Mouse (Mus musculus) forebrain, embryonic 16.5 days (tissue): ENCODE results near the gene Patj. TPM values are rescaled to one million over a fixed set of nuclear protein-coding genes. Genes with fewer than 3 reads are reported as not detected.

Source experiments
- ATAC-seq: fragments of 200-750 bp; cut with Nextera tagmentation; 2 replicates; pipeline ENCODE4 v1.8.0; 2017; ENCODE audit warnings: mild to moderate bottlenecking, moderate library complexity
- H3K27ac ChIP-seq: fragments of 300-500 bp; sonication (generic); 2 replicates; pipeline ENCODE4 v1.5.1; 2014; ENCODE audit warnings: low read length, control low read depth
- H3K27me3 ChIP-seq: fragments of 300-500 bp; sonication (generic); replicated peaks from 2 replicates; pipeline ENCODE4 v1.6.1; 2014; ENCODE audit warnings: low read length; ENCODE audit not compliant: control insufficient read depth, insufficient read depth
- H3K36me3 ChIP-seq: fragments of 300-500 bp; sonication (generic); 2 replicates; pipeline ENCODE4 v1.6.1; 2014; ENCODE audit not compliant: control insufficient read depth, insufficient read depth
- H3K4me1 ChIP-seq: fragments of 300-500 bp; sonication (generic); replicated peaks from 2 replicates; pipeline ENCODE4 v1.6.1; 2014; ENCODE audit warnings: low read length; ENCODE audit not compliant: control insufficient read depth, insufficient read depth
- H3K4me2 ChIP-seq: fragments of 300-500 bp; sonication (generic); 2 replicates; pipeline ENCODE4 v1.6.1; 2014; ENCODE audit warnings: mild to moderate bottlenecking, low read length, control low read depth
- H3K4me3 ChIP-seq: fragments of 300-500 bp; sonication (generic); replicated peaks from 2 replicates; pipeline ENCODE4 v1.5.1; 2014; ENCODE audit warnings: mild to moderate bottlenecking, low read length, control low read depth
- H3K9ac ChIP-seq: fragments of 300-500 bp; sonication (generic); replicated peaks from 2 replicates; pipeline ENCODE4 v1.6.1; 2014; ENCODE audit warnings: low read depth, low read length, control low read depth
- H3K9me3 ChIP-seq: fragments of 300-500 bp; sonication (generic); 2 replicates; pipeline ENCODE4 v1.6.1; 2016; ENCODE audit warnings: low read length; ENCODE audit not compliant: control insufficient read depth
- WGBS: fragments of 180-500 bp; shearing (Covaris S2); extraction: QIAGEN DNeasy Blood & Tissue Kit; methylation state at CpG from one replicate; pipeline ENCODE4 v1.1.7; 2014; 5-methylcytosine and 5-hydroxymethylcytosine counted together
- polyA plus RNA-seq: library from polyadenylated mRNA; unstranded; fragments of >200 nt; fragmentation: Nextera tagmentation; extraction: Ambion mirVana; gene quantifications from 2 replicates; pipeline ENCODE4 v1.2.1, GENCODE M21; 2015

The Patj gene
- polyA plus RNA-seq, 1 experiment from 2014 or later, result 5.9 TPM

- 36% methylated on average over 1 of the region's 1 CpGs for WGBS
- H3K36me3 ChIP-seq, result no peaks in the 10 kb centered on the region
- 0 out of 2 replicates have a peak, but pooled peaks have one; percentile 40 for ATAC-seq
- H3K9me3 ChIP-seq, result no peaks in the 10 kb centered on the region
- no peak overlapping the region for H3K27ac ChIP-seq
- H3K9ac ChIP-seq, result no peak overlapping the region
- no peaks in the 10 kb centered on the region for H3K4me1 ChIP-seq
- no peaks in the 10 kb centered on the region for H3K27me3 ChIP-seq
- H3K4me2 ChIP-seq, result no peak overlapping the region
- H3K4me3 ChIP-seq, result no peak overlapping the region
These were observed 93.8 kb downstream of the Patj start for GRCm38 (mm10) chr4:98489386-98489785.

- no peak for ATAC-seq
- Histone ChIP-seq H3K27me3 (no peaks in the 10 kb centered on the region), H3K27ac (no peak overlapping the region), H3K4me2 (no peak overlapping the region), H3K9me3 (no peaks in the 10 kb centered on the region), H3K36me3 (no peaks in the 10 kb centered on the region), H3K9ac (no peak overlapping the region), H3K4me3 (no peak overlapping the region), H3K4me1 (no peaks in the 10 kb centered on the region)
- 95% methylated on average over 4 of the region's 4 CpGs for WGBS
These were observed 102.8 kb downstream of the Patj start for GRCm38 (mm10) chr4:98498341-98498740.

GRCm38 (mm10) chr4:98500182-98500581, 104.6 kb downstream of the Patj start:
- H3K27ac ChIP-seq, result no peak overlapping the region
- no peaks in the 10 kb centered on the region for H3K4me1 ChIP-seq
- H3K27me3 ChIP-seq, result no peaks in the 10 kb centered on the region
- no peak overlapping the region for H3K9ac ChIP-seq
- ATAC-seq, result no peak
- H3K9me3 ChIP-seq, result no peaks in the 10 kb centered on the region
- no peak overlapping the region for H3K4me3 ChIP-seq
- 79% methylated on average over 5 of the region's 5 CpGs for WGBS
- H3K4me2 ChIP-seq, result no peak overlapping the region
- H3K36me3 ChIP-seq, result no peaks in the 10 kb centered on the region

GRCm38 (mm10) chr4:98500875-98501274, 105.3 kb downstream of the Patj start:
- Histone ChIP-seq H3K9ac (no peak overlapping the region), H3K4me1 (no peaks in the 10 kb centered on the region), H3K4me2 (no peak overlapping the region), H3K27ac (no peak overlapping the region), H3K9me3 (no peaks in the 10 kb centered on the region), H3K36me3 (no peaks in the 10 kb centered on the region), H3K4me3 (no peak overlapping the region), H3K27me3 (no peaks in the 10 kb centered on the region)
- WGBS, result 70% methylated on average over 2 of the region's 2 CpGs
- no peak for ATAC-seq

- H3K4me1 ChIP-seq, result no peaks in the 10 kb centered on the region; the same call in 1 of the 2 replicates
- 54% methylated on average over 3 of the region's 3 CpGs for WGBS
- no peak overlapping the region for H3K4me2 ChIP-seq
These were observed 109.2 kb downstream of the Patj start for GRCm38 (mm10) chr4:98504743-98505142.

GRCm38 (mm10) chr4:98508471-98509271, 113.1 kb downstream of the Patj start:
- WGBS, result 64% methylated on average over 11 of the region's 11 CpGs
- H3K4me1 ChIP-seq, result peaks cover 7% of the 10 kb centered on the region
- no peaks in the 10 kb centered on the region for H3K36me3 ChIP-seq
- H3K9ac ChIP-seq, result no peak overlapping the region
- no peaks in the 10 kb centered on the region for H3K9me3 ChIP-seq
- peak; percentile 79 for ATAC-seq
- no peak overlapping the region for H3K27ac ChIP-seq
- no peaks in the 10 kb centered on the region for H3K27me3 ChIP-seq
- no peak overlapping the region for H3K4me3 ChIP-seq
- no peak overlapping the region for H3K4me2 ChIP-seq

More at GRCm38 (mm10) chr4:98504743-98505142, 109.2 kb downstream of the Patj start:
- Histone ChIP-seq H3K27me3 (no peaks in the 10 kb centered on the region), H3K9me3 (no peaks in the 10 kb centered on the region), H3K9ac (no peak overlapping the region), H3K4me3 (no peak overlapping the region), H3K36me3 (no peaks in the 10 kb centered on the region), H3K27ac (no peak overlapping the region)
- no peak for ATAC-seq

- Histone ChIP-seq H3K27me3 (no peaks in the 10 kb centered on the region), H3K4me2 (no peak overlapping the region), H3K9me3 (no peaks in the 10 kb centered on the region), H3K4me1 (peaks cover 7% of the 10 kb centered on the region), H3K27ac (no peak overlapping the region), H3K36me3 (no peaks in the 10 kb centered on the region), H3K9ac (no peak overlapping the region), H3K4me3 (no peak overlapping the region)
- no peak for ATAC-seq
- 89% methylated on average over 5 of the region's 5 CpGs for WGBS
These were observed 114.4 kb downstream of the Patj start for GRCm38 (mm10) chr4:98509939-98510338.

GRCm38 (mm10) chr4:98511296-98511695, 115.7 kb downstream of the Patj start:
- no peaks in the 10 kb centered on the region for H3K27me3 ChIP-seq
- no peak overlapping the region for H3K27ac ChIP-seq
- H3K9me3 ChIP-seq, result no peaks in the 10 kb centered on the region
- H3K36me3 ChIP-seq, result no peaks in the 10 kb centered on the region
- peaks cover 7% of the 10 kb centered on the region for H3K4me1 ChIP-seq
- no peak overlapping the region for H3K4me3 ChIP-seq
- no peak overlapping the region for H3K9ac ChIP-seq
- WGBS, result 36% methylated on average over 2 of the region's 2 CpGs
- ATAC-seq, result 0 out of 2 replicates have a peak, but pooled peaks have one; percentile 50
- H3K4me2 ChIP-seq, result no peak overlapping the region

- H3K9me3 ChIP-seq, result no peaks in the 10 kb centered on the region
- no peak overlapping the region for H3K27ac ChIP-seq
- peak; percentile 32; the same call in 1 of the 2 replicates for ATAC-seq
- no peaks in the 10 kb centered on the region for H3K36me3 ChIP-seq
- H3K4me2 ChIP-seq, result no peak overlapping the region
- no peak overlapping the region for H3K9ac ChIP-seq
- 67% methylated on average over 10 of the region's 10 CpGs for WGBS
- no peaks in the 10 kb centered on the region for H3K27me3 ChIP-seq
- H3K4me1 ChIP-seq, result peaks cover 7% of the 10 kb centered on the region
- H3K4me3 ChIP-seq, result no peak overlapping the region
These were observed 116.6 kb downstream of the Patj start for GRCm38 (mm10) chr4:98511964-98512743.
